Mouse (Mus musculus): ENCODE data around the gene Zmiz1.

Zmiz1 gene

GRCm38 (mm10) chr14:25459016-25459393 lies at the start of gene Zmiz1:
Zmiz1 (plus strand) TSS chr14:25459185.
- DNase-seq (ENCODE audit: low spot score in 2 of 2) = peak; percentile 75 to 81

- no peak for DNase-seq (ENCODE audit: low spot score in 2 of 2)
These were observed 47.0 kb upstream of the Zmiz1 start for GRCm38 (mm10) chr14:25411848-25412527.

GRCm38 (mm10) chr14:25412811-25413210 lies 46.2 kb upstream of the Zmiz1 start:
- DNase-seq (ENCODE audit: low spot score in 2 of 2) = no peak

- DNase-seq (ENCODE audit: low spot score in 2 of 2) = no peak
These were observed 45.5 kb upstream of the Zmiz1 start for GRCm38 (mm10) chr14:25413510-25413909.

- no peak for DNase-seq (ENCODE audit: low spot score in 2 of 2)
These were observed 44.9 kb upstream of the Zmiz1 start for GRCm38 (mm10) chr14:25414115-25414514.

- no peak for DNase-seq (ENCODE audit: low spot score in 2 of 2)
These were observed 38.8 kb upstream of the Zmiz1 start for GRCm38 (mm10) chr14:25420001-25420690.

GRCm38 (mm10) chr14:25420987-25421386 lies 38.0 kb upstream of the Zmiz1 start:
- DNase-seq (ENCODE audit: low spot score in 2 of 2) = no peak

GRCm38 (mm10) chr14:25421596-25422001 lies 37.4 kb upstream of the Zmiz1 start:
- peak; percentile 36 to 39 for DNase-seq (ENCODE audit: low spot score in 2 of 2)

- no peak for DNase-seq (ENCODE audit: low spot score in 2 of 2)
These were observed 36.0 kb upstream of the Zmiz1 start for GRCm38 (mm10) chr14:25422946-25423345.

- DNase-seq (ENCODE audit: low spot score in 2 of 2) = no peak
These were observed 35.1 kb upstream of the Zmiz1 start for GRCm38 (mm10) chr14:25423721-25424443.

- no peak for DNase-seq (ENCODE audit: low spot score in 2 of 2)
These were observed 20.7 kb upstream of the Zmiz1 start for GRCm38 (mm10) chr14:25438255-25438654.

GRCm38 (mm10) chr14:25440116-25440515 lies 18.9 kb upstream of the Zmiz1 start:
- no peak for DNase-seq (ENCODE audit: low spot score in 2 of 2)

GRCm38 (mm10) chr14:25440777-25441176 lies 18.2 kb upstream of the Zmiz1 start:
- DNase-seq (ENCODE audit: low spot score in 2 of 2) = no peak

- DNase-seq (ENCODE audit: low spot score in 2 of 2) = no peak
These were observed 17.5 kb upstream of the Zmiz1 start for GRCm38 (mm10) chr14:25441469-25441868.

- no peak for DNase-seq (ENCODE audit: low spot score in 2 of 2)
These were observed 16.3 kb upstream of the Zmiz1 start for GRCm38 (mm10) chr14:25442676-25443075.

- DNase-seq (ENCODE audit: low spot score in 2 of 2) = no peak
These were observed 11.7 kb upstream of the Zmiz1 start for GRCm38 (mm10) chr14:25447136-25447775.

GRCm38 (mm10) chr14:25448471-25448870 lies 10.5 kb upstream of the Zmiz1 start:
- no peak for DNase-seq (ENCODE audit: low spot score in 2 of 2)

- no peak for DNase-seq (ENCODE audit: low spot score in 2 of 2)
These were observed 7.8 kb upstream of the Zmiz1 start for GRCm38 (mm10) chr14:25451099-25451667.

- no peak for DNase-seq (ENCODE audit: low spot score in 2 of 2)
These were observed 7.0 kb upstream of the Zmiz1 start for GRCm38 (mm10) chr14:25451699-25452632.

GRCm38 (mm10) chr14:25452633-25453025 lies 6.4 kb upstream of the Zmiz1 start:
- no peak for DNase-seq (ENCODE audit: low spot score in 2 of 2)

All from frontal cortex, postnatal 14 days (tissue).